Mouse (Mus musculus): ENCODE measurements at regions not wholly inside any gene's neighbourhood (a gene's known extent, or its start where the extent isn't known, plus 50 kb on each side); places are given as distances from the start of the nearest gene placed in this dataset.

GRCm38 (mm10) chr4:45739696-45740095 lies 59.1 kb upstream of the Aldh1b1 start:
- TF ChIP-seq CTCF (IDR thresholded peaks at IDR 0.05; ENCODE audit: extremely low read depth, insufficient read length, insufficient replicate concordance, low read depth, low read length) = no peak
- no peak for TF ChIP-seq POLR2A (IDR thresholded peaks at IDR 0.05; ENCODE audit: low read depth, low read length)
